Mouse (Mus musculus): ENCODE results near the gene Ddx54. TPM values are rescaled to one million over a fixed set of nuclear protein-coding genes. Genes with fewer than 3 reads are reported as not detected.

Ddx54 gene
- polyA plus RNA-seq, 1 experiment from 2014 or later: 25.9 TPM

DNA sequence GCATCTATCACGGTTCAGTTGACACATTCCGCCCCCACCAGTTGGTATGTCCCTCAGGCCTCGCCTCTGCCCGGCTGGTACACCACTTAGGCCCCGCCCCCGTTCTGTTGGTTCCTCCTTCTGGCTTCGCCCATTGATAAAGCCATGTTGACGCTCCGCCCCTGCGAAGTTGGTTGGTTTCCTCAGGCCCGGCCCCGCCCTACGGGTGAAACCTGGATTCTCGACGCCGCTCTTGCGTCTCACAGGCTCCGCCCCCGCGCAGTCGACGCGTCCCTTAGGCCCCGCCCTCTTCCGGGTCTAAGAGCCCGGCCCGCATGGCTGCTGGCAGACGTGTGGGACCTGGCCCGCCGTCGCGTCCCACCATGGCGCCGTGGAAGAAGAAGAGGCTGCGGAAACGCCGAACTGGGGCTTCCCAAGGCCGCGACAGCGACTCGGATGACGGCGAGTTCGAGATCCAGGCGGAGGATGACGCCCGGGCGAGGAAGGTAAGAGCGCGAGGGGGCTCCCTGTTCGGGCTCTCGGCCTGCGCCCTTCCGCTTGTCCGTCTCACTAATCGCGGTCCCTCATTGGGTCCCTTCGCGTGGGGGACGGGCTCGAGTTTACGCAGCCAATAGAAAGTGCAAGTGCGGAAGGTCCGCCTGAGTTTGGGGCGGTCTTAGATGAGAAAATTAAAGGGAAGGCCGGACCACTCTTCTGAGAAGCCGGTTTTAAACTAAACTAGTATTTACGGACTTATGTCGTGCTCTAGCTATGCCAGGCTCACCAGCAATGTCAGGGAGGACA, 474 bp downstream of the Ddx54 start:
- DNase-seq (ENCODE audit: low spot score) (peak; percentile 100), ATAC-seq (ENCODE audit: low FRiP score) (peak; percentile 95)
- Histone ChIP-seq H3K4me2 (replicated peaks; ENCODE audit: low read depth, low read length) (peak overlapping the region; percentile 93), H3K9ac (ENCODE audit: low read depth, low read length) (peak overlapping the region; percentile 69), H3K36me3 (ENCODE audit: control insufficient read depth, insufficient read depth, low read length) (no peaks in the 10 kb centered on the region; the same call in 1 of the 2 replicates), H3K4me1 (replicated peaks; ENCODE audit: control insufficient read depth, insufficient read depth, low read length) (peaks cover 9% of the 10 kb centered on the region), H3K27ac (ENCODE audit: low read depth, low read length) (peak overlapping the region; percentile 64), H3K27me3 (ENCODE audit: control insufficient read depth, insufficient read depth, low read length) (no peaks in the 10 kb centered on the region), H3K4me3 (ENCODE audit: low read depth, low read length) (peak overlapping the region; percentile 68), H3K9me3 (ENCODE audit: control insufficient read depth, low read length) (no peaks in the 10 kb centered on the region)
- WGBS: under 1% methylated on average over 69 of the region's 69 CpGs

DNA sequence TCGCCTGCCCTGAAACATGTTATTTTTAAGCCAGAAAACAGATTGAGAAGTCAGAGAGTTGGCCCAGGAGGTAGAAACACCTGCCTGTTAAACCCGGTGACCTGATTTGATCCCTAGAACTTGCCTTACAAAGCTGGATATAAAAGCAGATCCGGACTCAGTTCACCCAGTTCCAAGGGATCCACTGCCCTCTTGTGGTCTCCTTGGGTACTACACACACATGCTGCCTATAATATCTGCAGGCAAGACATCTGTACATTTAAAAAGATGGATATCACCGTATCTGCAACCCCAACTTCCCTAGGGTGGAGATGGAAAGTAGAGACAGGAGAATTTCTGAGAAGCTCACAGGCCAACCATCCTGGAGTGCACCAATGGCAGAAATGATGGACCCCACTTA, 3.4 kb downstream of the Ddx54 start:
- Histone ChIP-seq H3K27me3 (ENCODE audit: control insufficient read depth, insufficient read depth, low read length) (no peaks in the 10 kb centered on the region), H3K4me2 (replicated peaks; ENCODE audit: low read depth, low read length) (no peak overlapping the region), H3K4me3 (ENCODE audit: low read depth, low read length) (no peak overlapping the region), H3K36me3 (ENCODE audit: control insufficient read depth, insufficient read depth, low read length) (peaks cover 8% of the 10 kb centered on the region), H3K4me1 (replicated peaks; ENCODE audit: control insufficient read depth, insufficient read depth, low read length) (peaks cover 7% of the 10 kb centered on the region), H3K9me3 (ENCODE audit: control insufficient read depth, low read length) (no peaks in the 10 kb centered on the region), H3K9ac (ENCODE audit: low read depth, low read length) (no peak overlapping the region), H3K27ac (ENCODE audit: low read depth, low read length) (no peak overlapping the region)
- ATAC-seq (ENCODE audit: low FRiP score) (no peak), DNase-seq (ENCODE audit: low spot score) (peak; percentile 44)
- 98% methylated on average over 4 of the region's 4 CpGs for WGBS

DNA sequence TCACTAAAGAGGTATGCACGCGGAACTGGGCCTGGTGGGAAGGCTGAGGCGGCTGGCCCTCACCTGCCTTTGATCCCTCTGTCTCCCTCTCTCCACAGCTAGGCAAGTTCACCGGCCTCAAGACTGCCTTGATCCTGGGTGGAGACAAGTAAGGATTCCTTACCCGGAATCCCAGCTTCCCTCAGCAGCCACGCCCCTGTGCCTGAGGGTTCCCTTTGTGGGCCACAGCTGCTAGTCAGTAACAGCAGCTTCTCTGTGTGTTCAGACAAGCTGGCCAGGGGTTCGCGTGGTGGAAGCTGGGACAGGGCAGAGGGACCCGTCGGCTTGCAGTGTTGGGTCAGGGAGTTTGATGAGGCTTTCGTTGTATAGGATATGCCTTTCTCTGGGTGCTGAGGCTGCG, 6.2 kb downstream of the Ddx54 start:
- WGBS: 82% methylated on average over 12 of the region's 12 CpGs
- H3K36me3 ChIP-seq (ENCODE audit: control insufficient read depth, insufficient read depth, low read length): peaks cover 8% of the 10 kb centered on the region
- no peak for ATAC-seq (ENCODE audit: low FRiP score)

DNA sequence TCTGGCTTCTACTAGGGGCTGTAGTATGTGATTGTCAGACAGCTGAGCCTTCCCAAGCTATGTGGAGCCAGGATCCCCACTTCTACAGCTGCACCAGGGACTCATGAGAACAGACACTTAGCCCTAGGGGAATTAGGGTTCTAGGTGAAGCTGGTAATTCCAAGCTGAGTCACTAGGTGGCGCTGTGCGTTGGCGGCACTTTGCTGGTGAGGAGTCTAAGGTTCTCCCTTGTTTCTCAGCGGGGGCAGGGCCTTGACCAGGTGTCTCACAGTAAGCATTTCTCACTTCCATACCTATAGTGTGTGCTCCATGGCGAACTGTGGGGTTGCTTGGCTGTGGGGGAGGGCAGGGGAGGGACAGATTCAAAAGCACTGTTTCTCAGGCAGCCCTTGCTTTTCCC, 6.7 kb downstream of the Ddx54 start:
- 14% methylated on average over 5 of the region's 5 CpGs for WGBS
- DNase-seq (ENCODE audit: low spot score) (peak; percentile 80), ATAC-seq (ENCODE audit: low FRiP score) (no peak)
- H3K27ac ChIP-seq (ENCODE audit: low read depth, low read length): no peak overlapping the region
- no peak overlapping the region for H3K9ac ChIP-seq (ENCODE audit: low read depth, low read length)
- H3K9me3 ChIP-seq (ENCODE audit: control insufficient read depth, low read length): no peaks in the 10 kb centered on the region
- no peak overlapping the region for H3K4me2 ChIP-seq (replicated peaks; ENCODE audit: low read depth, low read length)
- H3K4me3 ChIP-seq (ENCODE audit: low read depth, low read length): no peak overlapping the region
- no peaks in the 10 kb centered on the region for H3K27me3 ChIP-seq (ENCODE audit: control insufficient read depth, insufficient read depth, low read length)
- no peaks in the 10 kb centered on the region for H3K4me1 ChIP-seq (replicated peaks; ENCODE audit: control insufficient read depth, insufficient read depth, low read length)
- peaks cover 8% of the 10 kb centered on the region for H3K36me3 ChIP-seq (ENCODE audit: control insufficient read depth, insufficient read depth, low read length)

More for the DNA sequence above, 6.2 kb downstream of the Ddx54 start:
- no peak overlapping the region for H3K4me3 ChIP-seq (ENCODE audit: low read depth, low read length)
- no peaks in the 10 kb centered on the region for H3K9me3 ChIP-seq (ENCODE audit: control insufficient read depth, low read length)
- no peak for DNase-seq (ENCODE audit: low spot score)
- no peak overlapping the region for H3K4me2 ChIP-seq (replicated peaks; ENCODE audit: low read depth, low read length)
- H3K27ac ChIP-seq (ENCODE audit: low read depth, low read length): no peak overlapping the region
- H3K9ac ChIP-seq (ENCODE audit: low read depth, low read length): no peak overlapping the region
- peaks cover 2% of the 10 kb centered on the region for H3K4me1 ChIP-seq (replicated peaks; ENCODE audit: control insufficient read depth, insufficient read depth, low read length)
- H3K27me3 ChIP-seq (ENCODE audit: control insufficient read depth, insufficient read depth, low read length): no peaks in the 10 kb centered on the region

DNA sequence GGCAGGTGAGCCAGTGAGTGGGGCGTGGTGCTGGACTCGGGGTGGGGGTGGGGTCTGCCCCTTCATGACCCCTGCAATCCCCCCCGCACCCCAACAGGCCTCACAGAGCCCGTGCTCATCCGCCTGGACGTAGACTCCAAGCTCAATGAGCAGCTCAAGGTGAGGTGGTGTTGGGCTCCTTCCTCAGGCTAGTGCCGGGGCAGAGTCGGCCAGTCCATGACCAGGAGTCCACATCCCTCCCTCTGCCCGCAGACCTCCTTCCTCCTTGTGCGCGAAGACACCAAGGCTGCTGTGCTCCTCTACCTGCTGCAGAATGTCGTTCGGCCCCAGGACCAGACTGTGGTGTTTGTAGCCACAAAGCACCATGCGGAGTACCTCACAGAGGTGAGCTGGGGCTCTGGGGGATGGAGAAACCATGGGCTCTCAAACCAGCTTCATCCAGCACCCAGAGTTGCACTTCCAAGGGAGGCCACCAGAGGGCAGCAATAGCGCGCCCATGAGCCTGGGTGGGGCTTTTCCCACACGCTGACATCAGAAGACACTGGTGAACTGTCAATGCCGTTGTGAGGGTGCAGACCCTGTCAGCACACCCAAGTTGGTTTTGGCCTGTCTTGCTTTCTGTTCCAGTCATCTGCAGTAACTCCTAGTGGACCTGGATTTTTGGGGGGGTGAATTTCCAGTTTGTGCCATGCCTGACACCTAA, 8.0 kb downstream of the Ddx54 start:
- 72% methylated on average over 18 of the region's 18 CpGs for WGBS
- H3K27ac ChIP-seq (ENCODE audit: low read depth, low read length): no peak overlapping the region
- ATAC-seq (ENCODE audit: low FRiP score): 0 out of 2 replicates have a peak, but pooled peaks have one; percentile 21
- no peaks in the 10 kb centered on the region for H3K4me1 ChIP-seq (replicated peaks; ENCODE audit: control insufficient read depth, insufficient read depth, low read length)
- H3K9me3 ChIP-seq (ENCODE audit: control insufficient read depth, low read length): no peaks in the 10 kb centered on the region
- no peak overlapping the region for H3K4me2 ChIP-seq (replicated peaks; ENCODE audit: low read depth, low read length)
- peaks cover 15% of the 10 kb centered on the region for H3K36me3 ChIP-seq (ENCODE audit: control insufficient read depth, insufficient read depth, low read length)
- no peaks in the 10 kb centered on the region for H3K27me3 ChIP-seq (ENCODE audit: control insufficient read depth, insufficient read depth, low read length)
- DNase-seq (ENCODE audit: low spot score): peak; percentile 93
- no peak overlapping the region for H3K4me3 ChIP-seq (ENCODE audit: low read depth, low read length)
- H3K9ac ChIP-seq (ENCODE audit: low read depth, low read length): no peak overlapping the region

DNA sequence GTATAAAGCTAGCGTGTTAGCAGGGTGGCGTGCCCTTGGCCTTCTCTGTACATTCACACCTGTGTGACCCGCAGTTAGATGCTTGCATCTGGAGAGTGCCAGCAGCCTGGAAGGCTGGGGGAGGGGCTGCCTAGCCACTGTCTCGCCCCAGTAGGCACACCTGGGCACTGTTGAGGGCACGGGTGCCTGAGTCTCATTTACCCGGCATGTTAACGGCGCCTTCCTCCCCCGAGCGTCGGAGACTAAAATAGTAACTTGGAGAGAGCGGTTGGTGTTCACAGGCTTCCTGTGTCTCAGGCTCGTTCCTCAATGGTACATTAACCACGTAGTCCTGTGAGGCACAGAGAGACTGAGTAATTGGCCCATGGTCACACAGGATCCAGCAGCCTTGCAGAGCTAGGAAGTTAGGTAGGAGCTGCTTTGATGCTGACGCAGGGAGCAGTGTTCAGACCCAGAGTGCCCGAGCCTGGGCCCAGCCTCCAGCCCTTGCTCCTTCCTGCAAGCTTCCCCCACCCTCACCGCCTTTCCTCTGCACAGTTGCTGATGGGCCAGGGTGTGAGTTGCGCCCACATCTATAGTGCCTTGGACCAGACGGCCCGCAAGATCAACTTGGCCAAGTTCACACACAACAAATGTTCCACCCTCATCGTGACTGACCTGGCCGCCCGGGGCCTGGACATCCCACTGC, 8.7 kb downstream of the Ddx54 start:
- Histone ChIP-seq H3K4me1 (replicated peaks; ENCODE audit: control insufficient read depth, insufficient read depth, low read length) (no peaks in the 10 kb centered on the region), H3K4me3 (ENCODE audit: low read depth, low read length) (no peak overlapping the region), H3K27ac (ENCODE audit: low read depth, low read length) (no peak overlapping the region), H3K27me3 (ENCODE audit: control insufficient read depth, insufficient read depth, low read length) (no peaks in the 10 kb centered on the region), H3K36me3 (ENCODE audit: control insufficient read depth, insufficient read depth, low read length) (peaks cover 17% of the 10 kb centered on the region), H3K9ac (ENCODE audit: low read depth, low read length) (no peak overlapping the region), H3K4me2 (replicated peaks; ENCODE audit: low read depth, low read length) (no peak overlapping the region), H3K9me3 (ENCODE audit: control insufficient read depth, low read length) (no peaks in the 10 kb centered on the region)
- WGBS: 91% methylated on average over 23 of the region's 23 CpGs
- no peak for ATAC-seq (ENCODE audit: low FRiP score)
- no peak for DNase-seq (ENCODE audit: low spot score)

DNA sequence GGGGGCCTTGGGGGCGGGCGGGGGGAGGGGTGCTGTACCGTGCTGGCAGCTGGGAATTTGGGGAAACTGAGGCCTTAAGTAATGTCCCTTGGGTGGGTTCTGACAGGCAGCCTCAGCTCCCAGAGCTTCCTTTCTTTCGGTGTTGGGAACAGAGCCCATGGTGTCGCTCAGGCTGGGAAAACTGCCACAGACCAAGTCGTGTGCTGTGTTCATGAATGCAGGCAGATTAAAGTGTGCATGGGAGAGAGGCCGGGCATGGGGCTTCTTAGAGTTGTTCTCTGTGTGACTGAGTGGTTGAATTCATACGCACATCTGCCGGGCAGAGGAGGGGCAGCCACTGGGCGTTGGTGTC, 9.3 kb downstream of the Ddx54 start:
- no peaks in the 10 kb centered on the region for H3K9me3 ChIP-seq (ENCODE audit: control insufficient read depth, low read length)
- H3K4me3 ChIP-seq (ENCODE audit: low read depth, low read length): no peak overlapping the region
- DNase-seq (ENCODE audit: low spot score): no peak
- H3K9ac ChIP-seq (ENCODE audit: low read depth, low read length): no peak overlapping the region
- 95% methylated on average over 10 of the region's 10 CpGs for WGBS
- ATAC-seq (ENCODE audit: low FRiP score): no peak
- H3K27me3 ChIP-seq (ENCODE audit: control insufficient read depth, insufficient read depth, low read length): no peaks in the 10 kb centered on the region
- H3K27ac ChIP-seq (ENCODE audit: low read depth, low read length): no peak overlapping the region
- peaks cover 17% of the 10 kb centered on the region for H3K36me3 ChIP-seq (ENCODE audit: control insufficient read depth, insufficient read depth, low read length)
- no peaks in the 10 kb centered on the region for H3K4me1 ChIP-seq (replicated peaks; ENCODE audit: control insufficient read depth, insufficient read depth, low read length)
- H3K4me2 ChIP-seq (replicated peaks; ENCODE audit: low read depth, low read length): no peak overlapping the region

DNA sequence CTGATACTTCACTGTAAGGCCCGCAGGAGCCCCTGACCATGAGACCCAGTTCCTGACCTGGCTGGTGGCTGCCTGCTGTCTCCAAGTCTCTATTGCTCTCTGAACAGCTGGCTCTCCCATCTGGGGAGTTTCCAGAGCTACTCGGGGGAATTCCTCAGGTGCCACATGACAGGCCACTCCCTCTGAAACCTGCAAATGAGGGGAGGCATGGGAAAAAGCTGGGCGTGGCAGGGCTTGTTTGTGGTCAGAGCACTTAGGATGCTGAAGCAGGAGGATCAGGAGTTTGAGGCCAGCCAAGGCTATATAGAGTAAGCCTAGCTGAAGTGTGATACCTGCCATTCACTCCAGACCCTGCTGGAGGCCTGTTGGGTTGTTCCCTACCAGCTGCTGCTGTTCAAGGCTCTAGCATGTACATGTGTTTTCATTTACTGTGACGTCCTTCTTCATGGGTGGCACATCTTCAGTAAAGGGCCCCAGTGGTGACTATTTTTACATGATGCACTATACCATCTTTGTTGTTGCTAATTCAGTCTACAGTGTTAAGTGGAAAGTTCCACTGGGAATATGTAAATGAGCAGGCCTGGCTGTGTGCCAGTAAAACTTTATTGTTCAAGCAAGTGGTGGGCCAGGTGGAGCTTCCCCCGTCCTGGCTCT, 9.8 kb downstream of the Ddx54 start:
- Histone ChIP-seq H3K27me3 (ENCODE audit: control insufficient read depth, insufficient read depth, low read length) (no peaks in the 10 kb centered on the region), H3K9me3 (ENCODE audit: control insufficient read depth, low read length) (no peaks in the 10 kb centered on the region), H3K36me3 (ENCODE audit: control insufficient read depth, insufficient read depth, low read length) (peaks cover 17% of the 10 kb centered on the region), H3K4me1 (replicated peaks; ENCODE audit: control insufficient read depth, insufficient read depth, low read length) (no peaks in the 10 kb centered on the region), H3K9ac (ENCODE audit: low read depth, low read length) (no peak overlapping the region), H3K4me2 (replicated peaks; ENCODE audit: low read depth, low read length) (no peak overlapping the region), H3K4me3 (ENCODE audit: low read depth, low read length) (no peak overlapping the region), H3K27ac (ENCODE audit: low read depth, low read length) (no peak overlapping the region)
- DNase-seq (ENCODE audit: low spot score) (no peak), ATAC-seq (ENCODE audit: low FRiP score) (no peak)
- 74% methylated on average over 5 of the region's 5 CpGs for WGBS

All from hindbrain, embryonic 11.5 days (tissue).